Mouse (Mus musculus) embryo, embryonic 11 days (tissue): ENCODE data around the gene AC131692.1.
A peak's percentile ranks its signal among the peaks of the same experiment; 100 is the strongest.

Experiments
- DNase-seq: peaks from one replicate; pipeline ENCODE4 v3.0.0-alpha.2; 2015

The AC131692.1 gene

GRCm38 (mm10) chr19:6094119-6094518 is at the start of gene AC131692.1:
TSS of gene AC131692.1 (plus strand) at chr19:6094419.
- DNase-seq, result no peak

GRCm38 (mm10) chr19:6045366-6046293 is 48.6 kb upstream of the AC131692.1 start:
- no peak for DNase-seq

- DNase-seq, result peak; percentile 95
These were observed 47.7 kb upstream of the AC131692.1 start, which contains the start of gene Syvn1 for GRCm38 (mm10) chr19:6046294-6047153. TSS of gene Syvn1 (plus strand) at chr19:6046576.

- DNase-seq, result no peak
These were observed 46.9 kb upstream of the AC131692.1 start for GRCm38 (mm10) chr19:6047154-6047898.

GRCm38 (mm10) chr19:6047899-6048166 is 46.4 kb upstream of the AC131692.1 start:
- no peak for DNase-seq

GRCm38 (mm10) chr19:6048681-6049410 is 45.4 kb upstream of the AC131692.1 start:
- no peak for DNase-seq

GRCm38 (mm10) chr19:6052516-6052915 is 41.7 kb upstream of the AC131692.1 start:
- DNase-seq, result no peak

GRCm38 (mm10) chr19:6054296-6054695 is 39.9 kb upstream of the AC131692.1 start:
- no peak for DNase-seq

GRCm38 (mm10) chr19:6056696-6057095 is 37.5 kb upstream of the AC131692.1 start:
- DNase-seq, result no peak

- peak; percentile 98 for DNase-seq
These were observed 36.7 kb upstream of the AC131692.1 start, which contains the start of the genes Mrpl49 and Fau for GRCm38 (mm10) chr19:6057313-6058096. TSS of gene Mrpl49 (minus strand) at chr19:6057785. TSS of gene Fau (plus strand) at chr19:6057844.

- DNase-seq, result no peak
These were observed 35.7 kb upstream of the AC131692.1 start for GRCm38 (mm10) chr19:6058513-6058912.

- DNase-seq, result no peak
These were observed 35.3 kb upstream of the AC131692.1 start for GRCm38 (mm10) chr19:6058966-6059365.

GRCm38 (mm10) chr19:6061021-6061533 is 33.1 kb upstream of the AC131692.1 start, which contains the start of gene Znhit2:
TSS of gene Znhit2 (plus strand) at chr19:6061192.
- DNase-seq, result peak; percentile 96

GRCm38 (mm10) chr19:6061641-6062302 is 32.4 kb upstream of the AC131692.1 start:
- DNase-seq, result peak; percentile 59

GRCm38 (mm10) chr19:6062418-6062817 is 31.8 kb upstream of the AC131692.1 start:
- DNase-seq, result no peak

GRCm38 (mm10) chr19:6063081-6063480 is 31.1 kb upstream of the AC131692.1 start:
- DNase-seq, result no peak

- no peak for DNase-seq
These were observed 27.6 kb upstream of the AC131692.1 start for GRCm38 (mm10) chr19:6066571-6066970.

GRCm38 (mm10) chr19:6067011-6067723 is 27.1 kb upstream of the AC131692.1 start:
- DNase-seq, result peak; percentile 91

- DNase-seq, result peak; percentile 96
These were observed 26.3 kb upstream of the AC131692.1 start, which contains the start of gene Tm7sf2 for GRCm38 (mm10) chr19:6067724-6068415. TSS of gene Tm7sf2 (minus strand) at chr19:6068373.
